Mouse (Mus musculus) macrophage (primary cell): ENCODE data around the gene Tdrd12. TPM values are rescaled to one million over a fixed set of nuclear protein-coding genes. Genes with fewer than 3 reads are reported as not detected.

Experiments
- H3K27ac ChIP-seq: fragments of 350-480 bp; formaldehyde crosslinking; 2 replicates; pipeline ENCODE4 v1.9.0; 2021
- H3K36me3 ChIP-seq: fragments of 350-480 bp; formaldehyde crosslinking; 2 replicates; pipeline ENCODE4 v1.9.0; 2021; ENCODE audit errors: inconsistent target
- H3K4me3 ChIP-seq: fragments of 350-480 bp; formaldehyde crosslinking; 2 replicates; pipeline ENCODE4 v1.9.0; 2021; ENCODE audit errors: inconsistent target
- H3K79me2 ChIP-seq: fragments of 350-480 bp; formaldehyde crosslinking; 2 replicates; pipeline ENCODE4 v1.9.0; 2021; ENCODE audit errors: inconsistent target
- WGBS: methylation state at CpG from one replicate; pipeline ENCODE4 v1.1.7; 2026; ENCODE audit warnings: inconsistent platforms; ENCODE audit not compliant: missing documents; 5-methylcytosine and 5-hydroxymethylcytosine counted together
- polyA plus RNA-seq: library from polyadenylated mRNA; stranded (reverse); fragments of 250-400 nt; gene quantifications from 3 replicates; pipeline ENCODE4 v1.2.4, GENCODE M21; 2018; ENCODE audit warnings: inconsistent platforms

The Tdrd12 gene
- polyA plus RNA-seq, 1 experiment from 2014 or later = 0.17 TPM

DNA sequence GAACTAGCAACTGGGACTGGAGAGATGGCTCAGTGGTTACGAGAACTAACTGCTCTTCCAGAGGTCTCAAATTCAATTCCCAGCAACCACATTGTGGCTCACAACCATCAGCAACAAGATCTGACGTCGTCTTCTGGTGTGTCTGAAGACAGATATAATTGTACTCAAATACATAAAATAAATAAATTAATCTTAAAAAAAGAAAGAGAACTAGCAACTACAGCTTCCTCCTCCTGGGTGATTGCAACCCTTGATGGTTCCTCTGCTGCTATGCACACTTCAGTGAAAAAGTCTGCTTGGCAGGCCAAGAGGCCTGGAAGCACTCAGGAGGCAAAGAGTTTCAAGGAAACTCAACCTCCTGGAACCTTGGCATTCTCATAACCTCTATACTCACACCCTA is 7.5 kb downstream of the Tdrd12 start:
- WGBS = 89% methylated on average over 3 of the region's 3 CpGs
- Histone ChIP-seq H3K4me3 (no peak overlapping the region), H3K36me3 (no peaks in the 10 kb centered on the region), H3K79me2 (no peaks in the 10 kb centered on the region), H3K27ac (no peak overlapping the region)

GRCm38 (mm10) chr7:35526795-35527194 is 10.8 kb downstream of the Tdrd12 start:
- Histone ChIP-seq H3K4me3 (no peak overlapping the region), H3K36me3 (no peaks in the 10 kb centered on the region), H3K79me2 (no peaks in the 10 kb centered on the region), H3K27ac (no peak overlapping the region)
- WGBS = 0% methylated on average over 2 of the region's 2 CpGs

DNA sequence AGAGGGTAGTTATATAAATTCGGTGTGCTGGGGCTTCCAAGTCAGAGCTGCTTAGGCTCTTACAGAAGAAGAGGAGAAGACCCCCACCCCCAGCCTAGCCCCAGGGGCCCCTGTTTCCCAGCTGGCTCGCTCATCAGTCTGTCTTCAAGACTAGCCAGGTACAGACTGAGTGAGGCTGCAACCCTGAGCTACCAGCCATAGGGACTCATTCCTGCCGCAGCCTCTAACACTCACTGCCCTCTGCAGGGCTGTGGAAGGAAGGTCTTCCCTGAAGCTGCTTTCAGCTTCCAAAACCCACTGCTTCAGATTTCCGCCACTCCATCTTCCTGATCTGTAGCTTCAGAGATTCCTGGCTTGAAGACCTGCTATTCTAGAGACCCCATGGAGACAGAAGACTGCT is 35.5 kb downstream of the Tdrd12 start:
- H3K4me3 ChIP-seq = no peak overlapping the region
- WGBS = 41% methylated on average over 4 of the region's 4 CpGs
- H3K79me2 ChIP-seq = no peaks in the 10 kb centered on the region
- H3K36me3 ChIP-seq = no peaks in the 10 kb centered on the region
- H3K27ac ChIP-seq = no peak overlapping the region

DNA sequence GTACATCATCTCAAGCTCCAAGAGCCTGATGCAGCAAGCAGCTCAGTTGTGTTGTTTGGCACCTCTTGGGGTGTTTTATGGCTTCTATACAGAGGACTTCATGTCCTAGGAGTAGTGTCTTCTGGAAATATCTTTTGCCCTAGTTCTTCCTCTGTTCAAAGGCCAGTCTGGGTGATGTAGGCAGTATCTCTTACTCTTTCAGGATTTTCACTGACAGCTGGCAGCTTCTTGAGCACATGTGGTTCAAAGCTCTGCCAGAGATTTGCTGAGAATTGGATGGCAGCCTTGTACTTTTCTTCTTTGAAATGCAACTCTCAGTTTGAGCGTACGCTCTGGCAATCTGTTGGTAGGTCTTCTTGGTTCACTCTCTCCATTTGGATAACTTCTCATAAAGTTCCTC is 40.0 kb downstream of the Tdrd12 start:
- H3K27ac ChIP-seq = no peak overlapping the region
- no peaks in the 10 kb centered on the region for H3K36me3 ChIP-seq
- WGBS = 94% methylated on average over 2 of the region's 2 CpGs
- no peak overlapping the region for H3K4me3 ChIP-seq
- no peaks in the 10 kb centered on the region for H3K79me2 ChIP-seq

- Histone ChIP-seq H3K79me2 (no peaks in the 10 kb centered on the region), H3K27ac (no peak overlapping the region), H3K36me3 (no peaks in the 10 kb centered on the region), H3K4me3 (no peak overlapping the region)
- WGBS = 100% methylated on average over 1 of the region's 1 CpGs
These were observed 46.5 kb downstream of the Tdrd12 start for GRCm38 (mm10) chr7:35491005-35491404.

DNA sequence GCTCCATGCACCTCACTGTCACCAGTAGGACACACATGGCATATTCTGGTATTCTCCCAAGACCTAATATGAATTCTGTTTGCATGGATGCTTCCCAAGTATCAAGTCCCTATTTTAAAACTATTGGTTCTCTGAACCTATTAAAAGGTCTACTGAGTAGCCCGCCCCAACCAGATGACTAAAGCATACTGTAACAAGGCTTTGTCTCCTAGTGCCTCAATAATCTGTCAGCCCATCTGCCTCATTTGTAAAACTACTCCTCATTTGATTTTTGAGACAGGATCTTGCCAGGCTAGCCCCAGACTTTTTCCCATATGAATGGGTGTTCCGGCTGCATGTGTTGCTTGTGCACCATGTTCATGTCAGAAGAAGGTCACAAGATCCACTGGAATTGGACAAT is 47.4 kb downstream of the Tdrd12 start:
- Histone ChIP-seq H3K27ac (no peak overlapping the region), H3K36me3 (no peaks in the 10 kb centered on the region), H3K79me2 (no peaks in the 10 kb centered on the region), H3K4me3 (no peak overlapping the region)
- 82% methylated on average over 2 of the region's 2 CpGs for WGBS

DNA sequence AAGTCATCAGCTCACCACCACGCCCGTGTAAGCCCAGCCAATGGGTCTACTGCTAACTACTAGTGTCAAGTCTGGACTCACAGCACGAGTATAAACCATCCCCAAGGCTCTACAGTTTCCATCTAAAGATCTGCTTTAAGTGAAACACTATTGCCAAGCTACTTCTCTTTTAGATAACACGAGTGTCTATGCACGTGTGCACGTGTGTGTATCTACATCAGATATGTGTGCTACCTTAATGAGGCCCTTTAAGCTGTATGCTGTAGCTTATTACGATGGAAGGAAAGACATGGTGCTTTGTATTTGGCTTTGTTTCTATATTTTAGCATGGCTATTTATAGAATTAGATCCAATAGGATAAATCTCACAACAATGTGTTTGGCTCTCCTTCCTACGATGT is 51.0 kb downstream of the Tdrd12 start:
- Histone ChIP-seq H3K27ac (no peak overlapping the region), H3K4me3 (no peak overlapping the region), H3K79me2 (no peaks in the 10 kb centered on the region), H3K36me3 (no peaks in the 10 kb centered on the region)
- WGBS = 81% methylated on average over 8 of the region's 8 CpGs

- Histone ChIP-seq H3K36me3 (no peaks in the 10 kb centered on the region), H3K27ac (no peak overlapping the region), H3K4me3 (no peak overlapping the region), H3K79me2 (no peaks in the 10 kb centered on the region)
- 88% methylated on average over 2 of the region's 2 CpGs for WGBS
These were observed 52.4 kb downstream of the Tdrd12 start for GRCm38 (mm10) chr7:35485126-35485525.

DNA sequence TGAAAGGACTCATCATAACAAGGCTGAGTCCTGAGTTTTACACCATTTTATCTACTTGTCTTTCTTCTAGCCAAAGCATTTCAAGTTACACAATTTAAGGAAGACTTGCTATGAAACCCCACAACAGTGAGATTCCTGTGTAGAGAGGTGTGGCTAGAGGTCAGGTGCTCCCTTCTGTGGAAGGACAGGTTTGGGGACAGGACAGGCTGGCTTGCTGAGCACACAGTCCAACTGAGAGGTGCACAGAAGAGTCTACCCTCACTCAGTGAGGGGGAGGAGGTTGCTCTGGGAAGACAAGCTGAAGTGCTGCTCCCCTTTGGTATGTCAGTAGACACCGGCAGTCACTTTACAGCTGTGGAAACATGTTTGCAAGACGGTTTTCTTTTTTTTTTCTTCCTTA is 61.1 kb downstream of the Tdrd12 start:
- WGBS = 88% methylated on average over 1 of the region's 2 CpGs
- no peak overlapping the region for H3K27ac ChIP-seq
- H3K4me3 ChIP-seq = no peak overlapping the region
- H3K79me2 ChIP-seq = no peaks in the 10 kb centered on the region
- no peaks in the 10 kb centered on the region for H3K36me3 ChIP-seq

GRCm38 (mm10) chr7:35470794-35471193 is 66.8 kb downstream of the Tdrd12 start:
- 45% methylated on average over 4 of the region's 4 CpGs for WGBS
- Histone ChIP-seq H3K36me3 (no peaks in the 10 kb centered on the region), H3K4me3 (no peak overlapping the region), H3K27ac (no peak overlapping the region), H3K79me2 (no peaks in the 10 kb centered on the region)

GRCm38 (mm10) chr7:35467856-35468255 is 69.7 kb downstream of the Tdrd12 start:
- H3K27ac ChIP-seq = no peak overlapping the region
- no peaks in the 10 kb centered on the region for H3K36me3 ChIP-seq
- WGBS = 88% methylated on average over 2 of the region's 2 CpGs
- H3K79me2 ChIP-seq = no peaks in the 10 kb centered on the region
- H3K4me3 ChIP-seq = no peak overlapping the region

- WGBS = 91% methylated on average over 5 of the region's 5 CpGs
- H3K4me3 ChIP-seq = no peak overlapping the region
- no peak overlapping the region for H3K27ac ChIP-seq
- H3K79me2 ChIP-seq = no peaks in the 10 kb centered on the region
- H3K36me3 ChIP-seq = no peaks in the 10 kb centered on the region
These were observed 72.5 kb downstream of the Tdrd12 start for GRCm38 (mm10) chr7:35465027-35465426.

DNA sequence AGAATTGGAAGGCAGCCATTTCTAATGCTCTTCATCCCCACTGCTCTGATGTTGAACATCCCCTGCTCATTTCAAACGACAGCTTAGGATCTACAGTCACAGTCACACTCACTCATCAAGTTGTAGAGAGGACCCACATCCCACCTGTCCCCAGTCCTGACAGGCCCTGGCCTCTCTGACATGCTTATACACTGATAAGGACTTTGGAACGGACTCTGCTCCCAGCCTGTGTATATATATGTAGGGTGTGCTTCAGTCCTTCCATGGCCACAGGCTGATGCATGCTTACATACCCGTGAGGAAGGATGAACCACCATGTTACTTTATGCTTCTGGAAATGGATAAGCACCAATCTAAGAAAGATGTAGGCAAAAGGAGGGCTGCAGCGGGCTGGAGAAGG is 76.6 kb downstream of the Tdrd12 start:
- H3K79me2 ChIP-seq = no peaks in the 10 kb centered on the region
- 89% methylated on average over 4 of the region's 4 CpGs for WGBS

DNA sequence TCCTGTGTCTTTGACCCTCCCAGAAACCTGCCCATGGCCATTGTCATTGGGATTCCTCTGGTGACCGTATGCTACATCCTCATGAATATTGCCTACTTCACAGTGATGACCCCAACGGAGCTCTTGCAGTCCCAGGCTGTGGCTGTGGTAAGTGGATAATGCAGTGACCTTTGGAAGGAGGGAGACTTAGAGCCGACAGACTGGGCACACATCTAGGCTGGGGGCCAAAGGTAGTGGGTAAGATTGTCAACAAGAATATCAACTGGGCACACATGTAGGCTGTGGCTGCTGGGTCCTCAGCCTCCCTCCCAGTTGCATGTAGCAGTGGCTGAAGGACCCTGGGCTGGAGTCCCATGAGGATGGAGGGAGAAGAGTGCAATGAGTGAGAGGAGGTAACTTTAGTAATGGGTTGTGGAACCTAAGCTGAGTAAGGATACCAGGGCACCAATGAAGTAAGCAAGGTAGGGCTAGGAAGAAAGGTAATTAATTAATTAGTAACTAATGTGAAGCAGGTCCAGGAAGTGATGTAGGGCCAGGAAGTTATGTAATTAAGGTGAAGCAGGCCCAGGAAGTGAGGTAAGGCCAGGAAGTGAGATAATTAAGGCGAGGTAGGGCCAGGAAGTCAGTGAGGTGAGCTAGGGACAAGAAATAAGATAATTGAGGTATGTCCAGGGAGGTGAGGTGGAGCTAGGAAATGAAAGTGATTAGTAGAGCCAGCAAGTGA is 81.3 kb downstream of the Tdrd12 start:
- Histone ChIP-seq H3K79me2 (no peaks in the 10 kb centered on the region), H3K36me3 (no peaks in the 10 kb centered on the region), H3K4me3 (no peak overlapping the region), H3K27ac (no peak overlapping the region)
- WGBS = 88% methylated on average over 4 of the region's 4 CpGs

More for the DNA sequence above, 76.6 kb downstream of the Tdrd12 start:
- Histone ChIP-seq H3K36me3 (no peaks in the 10 kb centered on the region), H3K27ac (no peak overlapping the region), H3K4me3 (no peak overlapping the region)

DNA sequence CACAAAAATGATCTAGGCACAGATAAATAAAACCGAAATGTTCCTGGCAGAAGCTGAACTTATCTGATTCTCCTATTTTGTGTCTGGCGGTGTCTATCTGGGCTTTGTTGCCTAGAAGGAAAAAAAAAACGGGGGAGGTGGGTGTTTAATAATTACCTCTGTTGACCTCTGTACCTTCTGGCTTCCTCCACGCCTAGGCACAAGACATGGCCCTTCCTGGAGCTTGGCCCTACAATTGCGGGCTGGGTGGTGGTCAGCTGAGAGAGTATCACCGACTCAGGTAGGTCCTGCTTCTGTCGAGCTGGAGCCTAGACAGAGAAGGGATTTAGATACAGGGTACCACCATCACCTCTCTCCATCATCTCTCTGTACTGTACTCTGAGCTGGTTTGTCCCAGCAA is 88.7 kb downstream of the Tdrd12 start:
- Histone ChIP-seq H3K27ac (no peak overlapping the region), H3K4me3 (no peak overlapping the region), H3K79me2 (no peaks in the 10 kb centered on the region), H3K36me3 (no peaks in the 10 kb centered on the region)
- WGBS = 82% methylated on average over 7 of the region's 7 CpGs
